Mouse (Mus musculus) gastrocnemius, adult 8-10 months (tissue): Measurements from ENCODE around the gene Plcb4. TPM values are rescaled to one million over a fixed set of nuclear protein-coding genes. Genes with fewer than 3 reads are reported as not detected.
"Not testable (repeated sequence)": the region's sequence is repeated elsewhere in the genome, so short reads cannot be mapped to it uniquely, and the experiment has no call there.

ENCODE experiments used
- DNase-seq, 2 experiments: peaks; one replicate each; pipeline ENCODE4 v3.0.0; 2022; ENCODE audit warnings: low spot score in 2 of 2
- total RNA-seq, 4 experiments: library from RNA; stranded (reverse); gene quantifications; 2 replicates each; pipeline ENCODE4 v1.2.4; 2022

Gene Plcb4
- total RNA-seq, 4 experiments from 2014 or later: 12.7 to 18.0 (median 15.4) TPM

DNA sequence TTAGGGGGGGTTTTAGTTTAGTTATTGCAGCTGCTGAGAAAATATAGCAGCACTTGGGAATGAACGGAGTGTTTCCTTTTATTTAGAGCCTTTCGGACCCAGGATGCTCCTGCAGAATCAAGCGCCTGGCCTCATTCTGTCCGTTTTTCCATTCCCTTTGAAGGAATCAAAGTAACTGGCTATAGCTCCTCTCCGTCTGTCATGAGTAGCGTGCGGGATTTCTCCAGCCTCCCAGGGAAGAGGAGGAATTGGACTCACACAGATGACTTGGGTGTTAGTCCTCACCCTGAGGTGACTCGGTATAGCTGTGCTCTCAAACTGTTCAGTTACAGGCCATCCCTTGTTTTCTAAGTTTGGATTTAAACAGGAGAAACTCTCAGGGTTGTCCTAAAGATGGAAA is 14.8 kb downstream of the Plcb4 start:
- DNase-seq: no peak

- DNase-seq: no peak
Measured at GRCm38 (mm10) chr2:135675284-135675683, 16.5 kb downstream of the Plcb4 start.

GRCm38 (mm10) chr2:135676978-135677501 is 18.2 kb downstream of the Plcb4 start:
- no peak for DNase-seq

DNA sequence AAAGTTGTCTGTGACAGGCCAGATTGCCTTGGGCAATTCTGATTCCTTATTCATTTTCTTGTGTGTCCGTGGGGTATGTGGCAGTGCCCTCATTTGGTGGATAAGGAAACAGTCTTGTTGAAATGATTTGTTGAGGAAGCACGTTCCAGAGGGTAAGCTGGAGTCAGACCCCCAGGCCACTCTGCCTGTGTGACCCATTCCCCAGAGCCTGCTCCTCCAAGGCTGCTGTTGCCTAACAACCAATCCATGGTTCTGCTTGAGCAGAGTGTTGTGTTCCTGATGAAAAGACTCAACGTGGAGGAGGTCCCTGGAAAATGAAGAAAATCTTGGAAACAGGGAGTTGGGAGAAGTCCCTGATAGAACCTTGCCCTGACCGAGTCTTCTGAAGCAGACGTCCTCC is 18.8 kb downstream of the Plcb4 start:
- DNase-seq: no peak

GRCm38 (mm10) chr2:135680001-135680400 is 21.2 kb downstream of the Plcb4 start:
- DNase-seq: no peak

- DNase-seq: no peak
Measured at GRCm38 (mm10) chr2:135680406-135681134, 21.8 kb downstream of the Plcb4 start.

GRCm38 (mm10) chr2:135683684-135684440 is 25.1 kb downstream of the Plcb4 start:
- no peak for DNase-seq

- no peak for DNase-seq
Measured at GRCm38 (mm10) chr2:135686692-135687091, 27.9 kb downstream of the Plcb4 start.

DNA sequence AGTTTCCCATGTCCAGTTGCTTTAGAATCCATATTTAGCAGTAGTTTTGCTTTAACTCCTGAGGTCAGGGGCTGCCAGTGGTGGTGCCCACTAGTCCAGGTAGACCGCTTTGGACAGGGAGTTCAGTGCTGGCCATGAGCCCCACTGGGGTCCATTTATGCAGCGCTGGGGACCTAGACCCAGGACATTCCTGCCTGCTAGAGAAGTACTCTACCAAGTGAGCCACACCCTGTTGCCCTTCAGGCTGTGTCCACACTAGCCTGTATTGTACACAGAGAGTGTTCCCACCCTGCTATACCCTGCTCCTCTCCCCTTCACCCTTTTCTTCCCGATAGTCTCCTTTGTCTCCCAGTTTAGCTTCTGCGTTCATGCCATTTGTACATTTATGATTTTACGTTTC is 28.8 kb downstream of the Plcb4 start:
- no peak for DNase-seq

DNA sequence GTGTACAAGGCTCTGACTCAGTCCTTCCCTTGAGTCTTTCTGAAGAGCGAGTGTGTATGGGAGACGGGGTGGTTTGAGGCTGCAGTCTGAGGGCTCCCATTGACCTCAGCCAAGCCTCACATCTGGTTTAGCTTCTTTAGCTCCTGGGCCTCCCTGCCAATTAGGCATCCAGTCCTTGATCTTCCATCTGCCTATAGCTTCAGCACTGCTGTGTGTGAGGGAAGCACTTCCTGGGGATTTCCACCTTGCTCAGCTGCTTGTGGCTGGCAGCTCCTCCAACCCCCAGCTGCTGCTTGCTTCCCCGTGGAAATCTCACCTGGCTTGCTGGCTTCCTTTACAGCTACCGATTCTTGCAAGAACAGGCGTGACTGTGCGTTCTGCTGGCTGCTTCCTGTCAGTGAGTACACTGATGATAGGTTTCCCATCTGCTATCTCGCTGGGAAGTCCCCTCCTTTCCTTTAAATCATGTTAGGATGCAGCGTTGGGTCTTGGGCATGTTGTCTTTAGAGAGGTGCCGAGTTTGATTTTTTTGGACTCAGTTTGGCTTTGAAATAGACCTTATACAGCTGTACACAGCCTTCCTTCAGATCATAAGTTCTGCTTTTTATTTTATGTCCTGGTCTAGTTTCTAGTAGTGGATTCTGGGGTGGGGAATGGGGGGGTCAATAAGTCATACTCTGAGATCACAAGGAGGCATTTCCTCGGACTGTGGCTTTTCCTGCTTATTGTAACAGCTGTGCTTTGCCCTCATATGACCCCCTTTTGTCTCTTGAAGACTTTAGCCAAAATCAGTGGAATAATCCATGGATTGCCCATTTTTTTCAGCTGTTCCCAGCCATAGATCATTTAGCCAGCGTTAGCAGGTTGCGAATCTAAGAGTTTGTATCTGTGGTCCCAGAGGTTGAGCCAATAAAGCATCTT is 34.0 kb downstream of the Plcb4 start:
- peak; percentile 10 to 25 for DNase-seq

DNA sequence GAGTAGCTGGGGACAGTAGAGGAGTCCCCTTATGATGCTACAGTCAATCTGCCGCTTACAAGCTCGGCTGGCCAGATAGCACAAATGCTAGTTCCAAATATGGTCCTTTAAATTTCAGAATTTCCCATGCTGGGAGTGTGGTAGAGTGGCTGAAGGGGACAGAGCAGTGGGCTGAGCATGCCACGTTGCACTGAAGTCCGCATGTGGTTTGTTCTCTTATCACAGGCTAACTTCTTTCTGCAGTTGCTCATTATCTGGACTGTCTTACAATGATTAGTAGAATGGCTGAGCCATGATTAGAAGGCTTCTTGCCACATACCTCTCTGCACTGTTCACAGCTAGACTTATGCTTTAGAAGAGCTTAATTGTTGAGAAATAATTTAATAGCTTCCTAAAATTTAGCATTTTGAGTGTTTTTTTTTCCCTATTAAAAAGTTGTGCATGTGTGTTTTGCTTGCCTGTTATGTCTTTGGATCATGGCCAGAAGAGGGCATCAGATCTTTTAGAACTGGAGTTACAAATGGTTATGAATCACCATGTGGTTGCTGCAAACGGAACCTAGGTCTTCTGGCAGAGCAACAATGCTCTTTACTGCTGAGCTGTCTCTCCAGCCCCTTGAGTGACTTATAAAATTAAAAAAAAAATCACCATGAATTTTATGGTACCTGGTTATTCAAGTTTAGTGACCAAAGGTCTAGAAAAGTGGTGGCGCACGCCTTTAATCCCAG is 42.0 kb downstream of the Plcb4 start:
- no peak for DNase-seq

- no peak for DNase-seq
Measured at GRCm38 (mm10) chr2:135704673-135705072, 45.9 kb downstream of the Plcb4 start.

- no peak for DNase-seq
Measured at GRCm38 (mm10) chr2:135707305-135707704, 48.5 kb downstream of the Plcb4 start.

- no peak for DNase-seq
Measured at GRCm38 (mm10) chr2:135708386-135708785, 49.6 kb downstream of the Plcb4 start.

- no peak for DNase-seq
Measured at GRCm38 (mm10) chr2:135708796-135709195, 50.0 kb downstream of the Plcb4 start.

- DNase-seq: not testable (repeated sequence)
Measured at GRCm38 (mm10) chr2:135709736-135710135, 50.9 kb downstream of the Plcb4 start.

- no peak for DNase-seq
Measured at GRCm38 (mm10) chr2:135711049-135711924, 52.5 kb downstream of the Plcb4 start.

- peak; percentile 44 to 51 for DNase-seq
Measured at GRCm38 (mm10) chr2:135711925-135712288, 53.1 kb downstream of the Plcb4 start.

DNA sequence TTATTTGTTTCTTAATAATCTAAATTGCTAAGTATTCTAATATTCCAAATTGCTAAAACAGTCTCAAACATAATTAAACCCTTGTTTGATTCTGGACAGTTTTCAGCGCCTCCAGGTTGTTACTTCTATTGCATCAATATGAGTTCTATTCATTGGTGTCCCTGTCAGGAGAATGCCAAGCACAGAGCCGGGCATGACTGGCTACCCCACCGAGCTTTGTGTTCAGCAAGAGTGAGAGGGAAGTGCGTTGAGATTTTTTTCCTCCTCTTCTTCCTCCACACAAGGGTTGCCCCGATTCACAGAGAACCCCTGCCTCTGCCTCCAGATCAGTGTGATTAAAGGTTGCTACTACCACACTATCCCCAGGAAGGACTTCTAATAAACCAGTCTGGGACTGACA is 53.5 kb downstream of the Plcb4 start:
- DNase-seq: no peak

GRCm38 (mm10) chr2:135712921-135713320 is 54.1 kb downstream of the Plcb4 start:
- DNase-seq: no peak
